Mouse (Mus musculus): ENCODE measurements around the gene Cnot3.

DNA sequence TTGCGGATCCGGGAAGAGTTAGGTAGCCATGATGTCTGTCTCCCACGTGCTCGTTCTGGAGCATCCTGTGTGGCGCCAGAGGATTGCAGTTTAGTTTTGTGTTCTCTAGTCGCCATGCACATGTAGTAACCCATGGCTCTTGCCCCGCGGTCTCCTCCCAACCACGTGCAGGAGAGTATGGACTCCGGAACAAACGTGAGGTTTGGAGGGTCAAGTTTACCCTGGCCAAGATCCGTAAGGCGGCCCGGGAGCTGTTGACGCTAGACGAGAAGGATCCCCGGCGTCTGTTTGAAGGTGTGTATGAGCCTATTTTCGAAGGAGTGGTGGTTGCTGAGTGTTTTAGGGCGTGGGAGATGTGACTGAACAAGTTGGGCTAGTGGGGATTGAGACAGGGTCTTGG, 59.4 kb downstream of the Cnot3 start:
- TF ChIP-seq CTCF (IDR thresholded peaks at IDR 0.05; ENCODE audit: low read depth) (no peak), EP300 (optimal IDR thresholded peaks at IDR 0.05) (no peak)
